Mouse (Mus musculus) Patski (cell line): ENCODE results near the gene Gmnn. TPM values are rescaled to one million over a fixed set of nuclear protein-coding genes. Genes with fewer than 3 reads are reported as not detected.
A peak's percentile ranks its signal among the peaks of the same experiment; 100 is the strongest.

Source experiments
- ATAC-seq: fragments of 100-300 bp; one replicate; pipeline ENCODE4 v1.8.0; 2021
- CTCF ChIA-PET: fragments of 350-600 bp; sonication (Branson Sonifier 250); formaldehyde crosslinking; loops from one replicate; lab custom pipeline; 2022; ENCODE audit warnings: inconsistent platforms; lab: Charles Lee
- POLR2A ChIA-PET: fragments of 350-600 bp; sonication (Branson Sonifier 250); formaldehyde crosslinking; loops from one replicate; lab custom pipeline; 2022; ENCODE audit warnings: antibody characterized with exemption, inconsistent platforms; lab: Charles Lee
- DNase-seq: peaks from one replicate; pipeline ENCODE4 v3.0.0-alpha.2; 2011; ENCODE audit warnings: low read depth, low spot score
- H3K27me3 ChIP-seq: fragments of 371-371 bp; one replicate; pipeline ENCODE4 v1.5.1; 2021
- CTCF ChIP-seq: fragments of 100-300 bp; IDR thresholded peaks from one replicate; pipeline ENCODE4 v1.5.1; 2021
- in situ Hi-C: fragments of 300-500 bp; cut with MboI; formaldehyde crosslinking; loops from 3 replicates; pipeline ENCODE4 v1.11.1; 2018; ENCODE audit warnings: low pct_unique_long_range_greater_than_20kb, mixed read lengths
- polyA plus RNA-seq: library from polyadenylated mRNA; unstranded; gene quantifications from one replicate; pipeline ENCODE4 v1.2.3, GENCODE M21; 2021

Gene Gmnn
- polyA plus RNA-seq, 1 experiment from 2014 or later: 61.1 TPM

DNA sequence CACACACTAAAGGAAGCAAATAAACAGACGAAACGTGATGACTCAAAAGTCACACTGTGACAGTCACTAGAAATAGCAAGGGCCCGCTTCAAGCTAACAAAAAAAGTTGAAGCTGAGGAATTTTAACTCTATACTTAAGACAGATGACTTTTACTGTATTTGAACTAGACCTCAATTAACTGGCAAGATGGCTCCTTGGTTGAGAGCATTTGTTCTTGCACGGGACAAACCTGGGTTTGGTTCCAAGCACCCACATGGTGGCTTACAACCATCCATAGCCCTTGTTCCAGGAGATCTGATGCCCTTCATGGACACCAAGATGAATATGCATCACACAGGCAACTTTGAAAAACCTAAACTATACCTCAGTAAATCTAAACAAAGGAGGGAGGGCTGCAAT, 531 bp upstream of the Gmnn start:
- no peak for TF ChIP-seq CTCF
- ChIA-PET POLR2A (no interaction called here), CTCF (no interaction called here)
- DNase-seq (no peak), ATAC-seq (no peak)
- no peaks in the 10 kb centered on the region for H3K27me3 ChIP-seq
- in situ Hi-C loops: no loop called here

DNA sequence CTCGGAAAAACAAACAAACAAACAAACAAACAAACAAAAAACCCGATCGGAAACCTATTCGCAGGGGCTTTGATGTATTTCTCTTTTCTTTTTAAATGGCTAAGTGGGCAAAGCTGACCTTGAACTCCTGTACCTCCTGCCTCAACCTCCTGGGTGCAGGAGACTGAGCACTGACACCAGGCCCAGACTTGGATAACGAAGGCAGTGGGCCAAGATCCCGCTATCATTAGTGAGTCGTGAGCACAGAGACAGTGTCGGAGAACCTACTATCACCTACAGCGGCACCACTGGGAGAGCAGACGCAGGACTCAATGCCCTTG, 680 bp downstream of the Gmnn start:
- CTCF ChIA-PET: no interaction called here
- in situ Hi-C loops: no loop called here
- POLR2A ChIA-PET: no interaction called here
- ATAC-seq (no peak), DNase-seq (no peak)
- H3K27me3 ChIP-seq: no peaks in the 10 kb centered on the region
- no peak for TF ChIP-seq CTCF

DNA sequence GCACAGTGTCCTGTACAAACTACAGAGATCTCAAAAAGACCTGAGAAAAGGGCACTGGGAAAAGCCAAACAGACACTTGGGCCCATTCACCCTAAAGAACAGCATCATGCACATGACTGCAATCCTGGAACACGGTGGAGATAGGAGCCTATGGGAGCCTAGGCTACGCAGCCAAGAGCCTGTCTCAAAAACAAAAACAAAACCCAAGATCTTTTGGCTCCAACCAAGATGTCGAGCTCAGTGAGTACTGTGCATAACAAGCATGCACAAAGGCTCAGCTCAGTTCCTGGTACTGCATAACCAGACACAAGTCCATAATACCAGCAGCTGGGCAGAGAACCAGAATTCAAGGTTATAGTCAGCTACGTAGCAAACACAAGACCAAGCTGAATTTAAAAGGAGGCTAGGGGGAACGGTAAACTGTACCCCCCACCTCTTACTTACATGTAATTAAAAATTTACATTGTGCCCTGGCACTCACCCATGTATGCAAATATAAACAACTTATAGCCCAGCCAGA, 1.3 kb downstream of the Gmnn start:
- ChIA-PET POLR2A (no interaction called here), CTCF (no interaction called here)
- no peaks in the 10 kb centered on the region for H3K27me3 ChIP-seq
- ATAC-seq: no peak
- in situ Hi-C loops: no loop called here
- no peak for TF ChIP-seq CTCF
- no peak for DNase-seq

DNA sequence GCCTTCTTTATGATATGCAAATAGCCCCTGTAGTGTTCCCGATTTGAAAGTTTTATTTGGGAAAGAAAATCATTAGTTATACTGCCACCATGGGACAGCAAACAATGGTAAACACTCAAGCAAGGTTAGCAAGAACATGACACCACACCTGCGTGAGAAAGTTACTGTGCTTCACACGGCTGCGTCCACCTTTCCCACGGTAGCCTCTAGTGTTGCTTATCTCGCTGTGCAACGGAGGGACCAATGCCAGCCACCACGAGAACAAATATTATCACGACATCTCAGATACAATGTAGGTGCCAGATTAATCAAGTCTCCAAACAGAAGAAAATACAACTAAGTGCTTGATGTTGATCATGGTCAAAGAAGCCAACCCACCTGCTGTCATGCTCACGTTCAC, 2.3 kb downstream of the Gmnn start:
- no peak for TF ChIP-seq CTCF
- in situ Hi-C loops: no loop called here
- DNase-seq (no peak), ATAC-seq (no peak)
- H3K27me3 ChIP-seq: no peaks in the 10 kb centered on the region
- ChIA-PET CTCF (interaction anchor here (1.1 kb wide), 1 partner anchor 23 kb away, joined by 4 read pairs; no protein-coding TSS in a partner anchor), POLR2A (no interaction called here)

DNA sequence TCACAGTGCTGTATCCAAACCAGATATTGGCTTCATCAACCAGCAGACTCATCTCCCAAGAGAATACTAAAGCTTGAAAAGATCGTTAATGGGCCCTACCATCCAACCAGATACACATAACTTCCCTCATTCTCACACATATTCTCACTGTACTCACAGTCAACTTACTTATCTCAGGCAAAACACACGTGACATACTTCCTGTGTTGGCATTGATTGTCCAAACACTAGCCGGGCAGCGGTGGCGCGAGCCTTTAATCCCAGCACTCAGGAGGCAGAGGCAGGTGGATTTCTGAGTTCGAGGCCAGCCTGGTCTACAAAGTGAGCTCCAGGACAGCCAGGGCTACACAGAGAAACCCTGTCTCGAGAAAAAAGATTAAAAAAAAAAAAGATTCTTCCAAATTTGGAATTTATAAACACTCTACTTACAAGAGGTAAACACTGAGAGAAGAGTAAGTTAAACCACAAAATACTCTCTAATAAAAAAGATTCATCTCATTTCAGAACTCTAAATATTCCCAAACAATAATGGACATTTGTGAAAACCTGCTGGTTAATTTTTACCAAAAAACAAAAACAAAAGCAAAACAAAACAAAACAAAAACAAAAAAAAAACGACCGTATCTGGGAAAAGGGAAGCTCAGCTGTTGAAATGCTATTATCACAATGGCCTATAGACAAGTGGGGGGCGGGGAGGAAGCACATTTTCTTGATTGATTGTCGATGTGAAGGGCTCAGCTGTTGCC, 3.7 kb downstream of the Gmnn start:
- no peaks in the 10 kb centered on the region for H3K27me3 ChIP-seq
- in situ Hi-C loops: no loop called here
- CTCF ChIA-PET: interaction anchor here (1.0 to 1.4 kb wide), 2 partner anchors 11 to 17 kb away, joined by 3 to 6 read pairs; partner anchors contain the start of gene Armh2
- DNase-seq (no peak), ATAC-seq (no peak)
- TF ChIP-seq CTCF: no peak
- POLR2A ChIA-PET: interaction anchor here (0.6 kb wide), 1 partner anchor 21 kb away, joined by 3 read pairs; no protein-coding TSS in a partner anchor

DNA sequence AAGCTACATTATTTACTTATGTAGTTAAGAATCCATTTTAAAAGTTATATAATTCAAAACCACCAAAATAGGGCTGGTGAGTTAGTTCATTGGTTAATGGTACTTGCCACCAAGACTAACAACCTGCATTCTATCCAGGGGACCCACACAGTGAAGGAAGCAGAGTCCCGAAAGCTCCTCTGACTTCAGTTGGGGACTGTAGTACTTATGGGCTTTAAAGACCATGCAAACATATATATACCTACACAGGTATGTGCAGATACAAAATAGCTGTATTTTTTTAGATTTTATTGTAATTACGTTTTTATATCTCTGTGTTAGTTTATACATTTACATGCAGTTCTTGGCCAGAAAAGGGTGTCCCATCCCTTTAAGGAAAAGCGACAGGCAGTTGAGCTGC, 5.0 kb downstream of the Gmnn start:
- in situ Hi-C loops: no loop called here
- POLR2A ChIA-PET: interaction anchor here (0.6 kb wide), 1 partner anchor 281 kb away, joined by 3 read pairs; no protein-coding TSS in a partner anchor
- CTCF ChIA-PET: interaction anchor here (1.0 to 1.4 kb wide), 2 partner anchors 10 to 16 kb away, joined by 3 to 6 read pairs; partner anchors contain the start of gene Armh2
- DNase-seq (no peak), ATAC-seq (no peak)
- TF ChIP-seq CTCF: no peak
- H3K27me3 ChIP-seq: no peaks in the 10 kb centered on the region

DNA sequence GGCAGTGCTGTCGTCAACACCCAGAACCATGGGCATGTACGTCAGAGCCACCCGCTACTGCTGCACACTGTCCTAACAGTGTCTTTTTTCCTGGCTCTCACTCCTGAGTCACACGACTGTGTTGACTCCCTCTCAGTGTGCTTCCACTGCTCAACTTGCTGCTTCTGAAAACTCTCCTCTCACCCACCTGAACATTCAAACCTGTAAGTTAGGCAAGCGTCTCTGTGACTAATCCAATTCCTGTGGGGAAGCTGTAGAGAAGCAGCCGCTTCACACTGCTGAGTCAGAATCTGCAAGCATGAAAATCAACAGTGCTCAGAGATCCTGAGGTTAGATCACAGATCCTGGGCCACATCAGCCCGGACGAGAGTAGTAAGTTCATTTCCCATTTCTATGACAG, 10.3 kb downstream of the Gmnn start:
- no peak for TF ChIP-seq CTCF
- ChIA-PET CTCF (interaction anchor here (0.8 to 1.8 kb wide), 4 partner anchors 11 to 24 kb away, joined by 3 to 5 read pairs (median 4); partner anchors contain the start of gene Armh2), POLR2A (no interaction called here)
- in situ Hi-C loops: no loop called here
- H3K27me3 ChIP-seq: no peaks in the 10 kb centered on the region
- no peak for DNase-seq
- peak; percentile 71 for ATAC-seq

DNA sequence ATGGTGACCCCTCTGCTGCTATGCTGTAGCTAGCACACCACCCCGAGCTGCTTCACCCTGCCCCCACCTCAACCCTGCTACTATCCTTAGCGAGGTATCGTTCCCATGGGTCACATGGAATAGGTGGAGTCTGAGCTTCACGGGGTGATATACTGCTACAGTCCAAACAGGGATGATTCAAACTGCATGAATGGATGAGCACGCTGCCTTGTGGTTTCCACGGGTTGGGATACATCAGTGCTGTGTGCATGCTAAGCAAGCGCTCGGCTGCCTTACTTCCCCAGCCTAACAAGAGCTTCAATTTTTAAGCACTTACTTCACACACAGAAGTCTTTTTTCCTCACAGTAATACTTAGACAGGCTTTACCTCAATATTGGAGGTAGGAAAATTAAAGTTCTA, 10.9 kb downstream of the Gmnn start:
- in situ Hi-C loops: no loop called here
- POLR2A ChIA-PET: no interaction called here
- TF ChIP-seq CTCF: no peak
- ATAC-seq: peak; percentile 60
- CTCF ChIA-PET: interaction anchor here (0.9 to 1.2 kb wide), 3 partner anchors 10 to 25 kb away, joined by 3 read pairs; partner anchors contain the start of gene Armh2
- no peaks in the 10 kb centered on the region for H3K27me3 ChIP-seq
- no peak for DNase-seq

DNA sequence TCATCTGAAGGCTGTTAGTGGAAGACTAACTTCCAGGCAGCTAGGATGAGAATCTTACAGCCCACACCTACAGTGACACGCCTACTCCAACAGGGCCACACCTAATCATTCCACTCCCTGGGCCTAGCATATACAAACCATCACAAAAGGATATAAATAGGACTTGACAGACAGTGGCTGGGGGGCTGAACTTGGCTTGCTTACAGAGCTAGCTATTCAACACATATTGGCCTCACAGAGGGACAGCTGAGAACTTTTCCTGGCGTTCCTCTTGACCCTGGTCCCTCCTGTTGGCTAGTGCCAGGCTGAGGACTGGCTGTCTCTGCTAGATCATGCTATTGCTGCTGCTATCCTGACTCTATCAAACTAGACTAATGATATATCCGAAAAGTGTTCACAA, 13.9 kb downstream of the Gmnn start:
- no peak for TF ChIP-seq CTCF
- ChIA-PET CTCF (no interaction called here), POLR2A (no interaction called here)
- no peak for DNase-seq
- in situ Hi-C loops: no loop called here
- H3K27me3 ChIP-seq: no peaks in the 10 kb centered on the region
- no peak for ATAC-seq

DNA sequence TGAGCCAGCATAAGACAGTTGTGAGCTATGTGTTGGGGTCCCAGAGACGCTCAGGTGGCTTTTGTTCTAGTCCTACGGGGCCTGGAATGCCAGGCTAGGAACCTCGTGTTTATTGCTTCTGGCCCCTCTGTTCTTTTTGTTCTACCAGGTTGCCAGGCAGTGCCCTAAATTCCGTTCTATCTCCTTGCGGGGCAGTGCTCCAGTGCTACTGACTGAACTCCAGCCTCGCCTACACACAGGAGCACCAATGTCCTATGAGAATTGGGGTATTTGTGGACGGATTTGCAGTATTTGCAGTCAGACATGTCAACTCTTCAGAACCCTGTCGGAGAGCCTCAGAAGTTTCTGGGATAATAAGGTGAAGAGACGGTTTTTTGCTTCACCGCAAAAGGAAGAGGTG, 20.7 kb downstream of the Gmnn start, which contains the start of gene Armh2:
Armh2 (plus strand) TSS at position 205 of the 400 bp plus-strand sequence.
- no peak for TF ChIP-seq CTCF
- ChIA-PET CTCF (interaction anchor here (1.1 to 1.7 kb wide), 4 partner anchors 9 to 16 kb away, joined by 3 to 4 read pairs (median 4); no protein-coding TSS in a partner anchor), POLR2A (no interaction called here)
- in situ Hi-C loops: no loop called here
- no peaks in the 10 kb centered on the region for H3K27me3 ChIP-seq
- DNase-seq: no peak
- ATAC-seq: no peak

DNA sequence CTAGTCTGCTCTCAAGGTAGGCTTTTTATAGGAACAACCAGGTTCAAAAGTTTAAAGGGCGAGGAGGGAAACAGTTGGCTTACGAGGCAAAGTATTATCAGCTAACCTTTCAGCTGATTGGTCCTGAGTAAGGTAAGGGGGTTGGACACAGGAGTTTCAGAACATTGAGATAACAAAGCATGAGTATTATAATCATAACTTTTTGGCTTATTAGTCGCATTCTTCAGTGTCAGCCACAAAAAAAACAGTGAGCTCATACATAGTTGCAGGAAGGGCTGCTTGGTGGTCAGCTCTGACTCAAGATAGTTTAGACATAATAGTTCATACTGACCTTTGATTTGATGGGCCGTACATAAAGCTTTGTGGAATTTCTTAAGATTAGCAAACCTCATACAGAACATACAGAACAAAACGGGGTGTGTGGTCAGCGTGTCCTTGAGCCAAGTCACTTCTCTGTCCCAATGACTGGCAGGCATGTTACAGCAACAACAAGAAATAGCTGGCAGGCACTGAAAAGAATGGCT, 26.1 kb downstream of the Gmnn start:
- H3K27me3 ChIP-seq: no peaks in the 10 kb centered on the region
- peak; percentile 44 for ATAC-seq
- POLR2A ChIA-PET: interaction anchor here (1.4 kb wide), 1 partner anchor 9 kb away, joined by 4 read pairs; no protein-coding TSS in a partner anchor
- DNase-seq: peak; percentile 37
- in situ Hi-C loops: no loop called here
- CTCF ChIA-PET: interaction anchor here (0.8 to 2.1 kb wide), 6 partner anchors 11 to 57 kb away, joined by 3 to 5 read pairs (median 4); no protein-coding TSS in a partner anchor
- TF ChIP-seq CTCF: no peak
